Mouse (Mus musculus) right cerebral cortex, postnatal 36 days (tissue): ENCODE measurements around the gene Pafah1b3.

ENCODE experiments used
- DNase-seq, 2 experiments: peaks; one replicate each; pipeline ENCODE4 v3.0.0; 2022; ENCODE audit warnings: low spot score in 2 of 2, mixed read lengths in 1 of 2

The Pafah1b3 gene

DNA sequence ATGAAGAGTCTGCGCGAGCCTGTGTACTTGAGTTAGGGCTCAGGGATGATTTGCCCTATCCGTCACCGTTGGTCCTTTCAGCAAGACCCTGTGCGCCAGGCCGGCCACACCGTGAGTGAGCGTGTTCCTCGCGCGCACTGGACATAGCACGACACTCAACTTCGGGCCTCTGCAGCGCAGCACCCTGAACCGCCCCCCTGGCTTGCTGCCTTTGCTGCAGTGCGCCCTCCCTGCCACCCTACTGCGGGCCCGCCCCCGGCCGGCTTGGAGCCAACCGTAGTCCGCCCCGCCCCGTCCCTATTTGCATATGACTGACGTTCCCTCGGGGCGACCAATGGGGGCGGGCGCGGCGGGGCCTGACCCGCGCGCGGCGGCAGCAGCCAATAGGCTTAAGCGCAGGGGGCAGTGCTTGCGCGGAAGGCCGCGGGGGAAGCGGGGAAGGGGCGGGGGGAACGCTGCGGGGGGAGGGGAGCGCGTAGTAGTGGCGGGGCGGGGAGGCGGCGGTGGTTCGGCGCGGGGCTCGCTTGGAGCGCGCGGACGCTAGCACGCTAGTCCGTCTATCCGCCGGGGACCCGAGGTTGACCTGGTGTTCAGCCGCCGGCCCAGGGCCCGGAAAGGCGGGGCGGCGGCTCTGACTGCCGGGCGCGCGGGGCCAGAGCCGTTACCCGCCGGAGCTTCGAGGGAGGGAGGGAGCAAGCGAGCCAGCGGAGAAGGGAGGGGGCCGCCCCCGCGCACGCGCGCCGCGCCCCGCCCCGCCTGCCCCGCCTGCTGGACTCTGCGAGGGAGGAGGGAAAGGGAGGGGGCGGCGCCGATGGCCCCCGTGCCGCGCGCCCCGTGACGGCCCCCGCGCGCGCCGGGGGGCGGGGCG is 15.8 kb downstream of the Pafah1b3 start:
- peak; percentile 95 for DNase-seq

- no peak for DNase-seq
Observed at GRCm38 (mm10) chr7:25281166-25281733, 16.5 kb downstream of the Pafah1b3 start.

- DNase-seq = no peak
Observed at GRCm38 (mm10) chr7:25279861-25280791, 17.7 kb downstream of the Pafah1b3 start.

GRCm38 (mm10) chr7:25279076-25279860 is 18.5 kb downstream of the Pafah1b3 start:
- DNase-seq = peak; percentile 89 to 90

GRCm38 (mm10) chr7:25278341-25279075 is 19.3 kb downstream of the Pafah1b3 start:
- peak; percentile 84 to 89 for DNase-seq

DNA sequence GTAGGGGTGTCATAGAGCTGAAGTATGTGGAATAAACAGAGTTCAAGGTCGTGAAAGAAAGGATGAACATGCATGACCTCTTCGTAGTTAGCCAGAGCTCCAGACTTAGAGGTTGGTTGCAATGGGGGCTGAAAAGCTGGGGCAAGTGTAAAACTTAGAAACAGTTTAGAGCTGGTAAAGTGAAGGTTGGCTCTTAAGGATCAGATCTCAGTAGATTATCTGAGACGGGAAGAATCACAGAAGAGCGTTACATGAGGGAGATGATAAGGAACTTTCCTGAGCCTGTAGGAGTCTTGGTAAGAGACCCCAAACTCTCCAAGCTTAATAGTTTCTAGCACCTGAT is 19.8 kb downstream of the Pafah1b3 start:
- DNase-seq = no peak

GRCm38 (mm10) chr7:25277405-25277804 is 20.4 kb downstream of the Pafah1b3 start:
- DNase-seq = no peak

GRCm38 (mm10) chr7:25275555-25276298 is 22.1 kb downstream of the Pafah1b3 start:
- no peak for DNase-seq

DNA sequence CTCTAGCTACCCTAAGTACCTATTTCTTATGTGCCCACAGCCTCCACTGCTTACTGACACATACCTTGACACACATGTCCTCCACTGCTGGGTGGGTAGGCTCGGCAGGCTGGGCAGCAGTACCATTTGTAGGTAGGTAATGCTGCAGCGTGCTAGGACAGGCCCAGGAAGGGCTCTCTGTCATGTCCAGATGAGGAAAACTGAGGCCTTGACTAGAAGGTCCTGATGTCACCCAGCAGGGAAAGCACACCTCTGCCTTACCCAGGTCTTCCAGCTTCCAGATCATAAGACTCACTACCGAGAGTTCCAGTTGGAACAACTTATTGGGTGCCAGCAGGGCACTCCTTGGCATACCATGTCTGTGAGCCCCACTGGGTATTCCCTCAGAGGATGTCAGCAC is 22.8 kb downstream of the Pafah1b3 start:
- DNase-seq = no peak

DNA sequence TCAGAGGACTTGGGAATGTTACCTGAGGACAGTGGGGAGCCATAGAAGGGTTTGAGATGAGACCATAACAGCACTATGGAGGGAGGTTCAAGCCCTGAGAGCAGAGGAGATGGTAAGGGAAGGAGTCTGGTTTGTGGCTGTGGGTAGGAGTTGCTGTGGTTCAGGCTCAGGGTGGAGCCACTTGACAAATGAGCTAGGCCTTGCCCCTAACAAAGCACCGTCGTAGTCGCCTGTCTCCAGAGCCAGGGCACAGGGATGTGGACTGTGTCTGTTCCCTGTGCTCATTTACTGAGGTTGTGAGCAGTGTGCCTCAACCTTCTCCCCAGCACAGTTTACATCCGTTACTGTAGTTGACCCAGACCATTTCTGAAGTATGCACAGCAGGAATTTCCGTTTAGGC is 23.2 kb downstream of the Pafah1b3 start:
- DNase-seq = no peak

GRCm38 (mm10) chr7:25273259-25274241 is 24.2 kb downstream of the Pafah1b3 start:
- no peak for DNase-seq

DNA sequence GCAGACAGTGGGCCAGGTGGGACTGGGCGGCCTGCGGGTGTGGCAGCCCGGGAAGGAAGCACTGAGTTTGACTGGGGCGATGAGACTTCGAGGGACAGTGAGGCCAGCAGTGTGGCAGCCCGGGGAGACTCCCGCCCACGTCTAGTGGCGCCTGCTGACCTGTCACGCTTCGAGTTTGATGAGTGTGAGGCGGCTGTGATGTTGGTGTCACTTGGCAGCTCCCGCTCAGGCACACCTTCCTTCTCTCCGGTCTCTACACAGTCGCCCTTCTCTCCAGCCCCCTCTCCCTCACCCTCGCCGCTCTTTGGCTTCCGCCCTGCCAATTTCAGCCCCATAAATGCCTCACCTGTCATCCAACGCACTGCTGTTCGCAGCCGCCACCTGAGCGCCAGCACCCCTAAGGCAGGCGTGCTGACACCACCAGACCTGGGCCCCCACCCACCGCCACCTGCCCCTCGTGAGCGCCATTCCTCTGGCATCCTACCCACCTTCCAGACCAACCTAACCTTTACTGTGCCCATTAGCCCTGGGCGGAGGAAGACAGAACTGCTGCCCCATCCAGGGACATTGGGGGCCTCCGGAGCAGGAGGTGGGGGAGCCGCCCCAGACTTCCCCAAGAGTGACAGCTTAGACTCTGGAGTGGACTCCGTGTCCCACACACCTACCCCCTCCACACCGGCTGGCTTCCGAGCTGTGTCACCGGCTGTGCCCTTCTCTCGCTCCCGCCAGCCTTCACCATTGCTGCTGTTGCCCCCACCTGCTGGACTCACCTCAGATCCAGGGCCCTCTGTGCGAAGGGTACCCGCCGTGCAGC is 25.1 kb downstream of the Pafah1b3 start:
- no peak for DNase-seq

GRCm38 (mm10) chr7:25271651-25272444 is 25.9 kb downstream of the Pafah1b3 start:
- DNase-seq = no peak

GRCm38 (mm10) chr7:25270652-25271633 is 26.8 kb downstream of the Pafah1b3 start:
- peak in 1 of 2 experiments; percentile 1 for DNase-seq

GRCm38 (mm10) chr7:25269545-25270271 is 28.1 kb downstream of the Pafah1b3 start:
- peak in 1 of 2 experiments; percentile 0 for DNase-seq
